8 mouse cellular contexts compared by ENCODE assay signal in genomic region chr1:171251594-171252324, GRCm38 (mm10). TPM values are rescaled to one million over a fixed set of nuclear protein-coding genes. Genes with fewer than 3 reads are reported as not detected.
DNase-seq lines count a peak whose midpoint lies in the region; ATAC-seq and TF ChIP-seq lines count a peak whose summit lies in the region.

No protein-coding gene starts in this region.

- intact Hi-C loops in left cerebral cortex, postnatal 14 days (cut with DNase I) = loop anchor here (10.0 kb wide), 1 partner anchor 137 kb away; the partner anchor contains the start of gene Cfap126

- 24% methylated on average over 13 of the region's 13 CpGs for WGBS in liver, embryonic 13.5 days (ENCODE audit: insufficient replicate concordance)

- H3K27me3 ChIP-seq in liver, embryonic 13.5 days = peaks cover 50% of the 10 kb centered on the region

- no peak overlapping the region for H3K9ac ChIP-seq in liver, embryonic 13.5 days

- ATAC-seq in liver, embryonic 13.5 days (ENCODE audit: low read depth) = no peak

- H3K4me1 ChIP-seq in liver, embryonic 13.5 days (replicated peaks) = peaks cover 26% of the 10 kb centered on the region

- H3K36me3 ChIP-seq in liver, embryonic 13.5 days = no peaks in the 10 kb centered on the region

- peak overlapping the region; percentile 36 for H3K4me2 ChIP-seq in liver, embryonic 13.5 days

- DNase-seq in layer of hippocampus, adult 2 months (ENCODE audit: low spot score in 2 of 2) = no peak
- DNase-seq in layer of hippocampus, adult 9-11 months = no peak
- DNase-seq in embryo, embryonic 10 days (ENCODE audit: low spot score) = peak; percentile 68
- DNase-seq in heart, postnatal 4 days = peak; percentile 58
- no peak for DNase-seq in liver, embryonic 13.5 days
- peak; percentile 68 for DNase-seq in yolk sac, embryonic 10.5 days (ENCODE audit: low spot score)
- no peak for DNase-seq in left cerebral cortex, postnatal 14 days (ENCODE audit: low spot score in 2 of 2)
- no peak for DNase-seq in layer of hippocampus, postnatal 14 days (ENCODE audit: low spot score in 2 of 2)

- no peaks in the 10 kb centered on the region for H3K9me3 ChIP-seq in liver, embryonic 13.5 days (replicated peaks)

- TF ChIP-seq CTCF in layer of hippocampus, adult 2 months (conservative IDR thresholded peaks at IDR 0.05) = no peak

- peak overlapping the region; percentile 66 for H3K27ac ChIP-seq in layer of hippocampus, adult 2 months
- no peak overlapping the region for H3K27ac ChIP-seq in liver, embryonic 13.5 days

- peak overlapping the region; percentile 47 for H3K4me3 ChIP-seq in layer of hippocampus, adult 2 months
- H3K4me3 ChIP-seq in liver, embryonic 13.5 days (replicated peaks) = no peak overlapping the region

RNA-seq across cellular contexts. Expression of gene Ndufs2, which starts 0.6 kb away (rescaled TPM):
- total RNA-seq in layer of hippocampus, adult 2 months (2021) = 100 to 1,000 TPM; 254 to 273 TPM
- 100 to 1,000 TPM; 862 to 916 TPM for total RNA-seq in heart, postnatal 4 days (2021)
- 152 and 167 TPM in 2 replicates for polyA plus RNA-seq in liver, embryonic 13.5 days (2015; fragmentation: Nextera tagmentation; extraction: Ambion mirVana)
- 100 to 1,000 TPM; 265 to 285 TPM for total RNA-seq in left cerebral cortex, postnatal 14 days (2021)
- total RNA-seq in layer of hippocampus, postnatal 14 days (2021) = 100 to 1,000 TPM; 274 to 282 TPM

RNA-seq across cellular contexts. Expression of gene Adamts4, which starts 1.5 kb away (rescaled TPM):
- 10 to 100 TPM in 1 of 2 experiments, 1 to 10 TPM in 1; 9.6 to 10.9 TPM for total RNA-seq in layer of hippocampus, adult 2 months (2021)
- 1 to 10 TPM; 8.2 to 8.7 TPM for total RNA-seq in heart, postnatal 4 days (2021)
- polyA plus RNA-seq in liver, embryonic 13.5 days (2015; fragmentation: Nextera tagmentation; extraction: Ambion mirVana) = 0.43 and 0.46 TPM in 2 replicates
- 10 to 100 TPM; 11.1 to 17.0 TPM for total RNA-seq in left cerebral cortex, postnatal 14 days (2021)
- 10 to 100 TPM; 31.5 to 34.6 TPM for total RNA-seq in layer of hippocampus, postnatal 14 days (2021)

RNA-seq across cellular contexts. Expression of gene Fcer1g, which starts 17.6 kb away (rescaled TPM):
- 10 to 100 TPM; 14.9 to 17.2 TPM for total RNA-seq in layer of hippocampus, adult 2 months (2021)
- 10 to 100 TPM in 1 of 2 experiments, 1 to 10 TPM in 1; 8.7 to 10.1 TPM for total RNA-seq in heart, postnatal 4 days (2021)
- 68.2 and 69.6 TPM in 2 replicates for polyA plus RNA-seq in liver, embryonic 13.5 days (2015; fragmentation: Nextera tagmentation; extraction: Ambion mirVana)
- 10 to 100 TPM; 11.1 to 16.0 TPM for total RNA-seq in left cerebral cortex, postnatal 14 days (2021)
- 10 to 100 TPM; 14.4 to 14.6 TPM for total RNA-seq in layer of hippocampus, postnatal 14 days (2021)

RNA-seq across cellular contexts. Expression of gene B4galt3, which starts 18.4 kb away (rescaled TPM):
- 10 to 100 TPM; 73.1 to 79.3 TPM for total RNA-seq in layer of hippocampus, adult 2 months (2021)
- 10 to 100 TPM; 26.7 to 29.9 TPM for total RNA-seq in heart, postnatal 4 days (2021)
- polyA plus RNA-seq in liver, embryonic 13.5 days (2015; fragmentation: Nextera tagmentation; extraction: Ambion mirVana) = 24.9 and 26.5 TPM in 2 replicates
- 10 to 100 TPM; 59.8 to 61.3 TPM for total RNA-seq in left cerebral cortex, postnatal 14 days (2021)
- total RNA-seq in layer of hippocampus, postnatal 14 days (2021) = 10 to 100 TPM; 54.8 to 62.8 TPM

RNA-seq across cellular contexts. Expression of gene Apoa2, which starts 26.9 kb away (rescaled TPM):
- total RNA-seq in layer of hippocampus, adult 2 months (2021) = 1 to 10 TPM; 1.2 to 1.9 TPM
- total RNA-seq in heart, postnatal 4 days (2021) = 1 to 10 TPM; 1.7 to 1.8 TPM
- polyA plus RNA-seq in liver, embryonic 13.5 days (2015; fragmentation: Nextera tagmentation; extraction: Ambion mirVana) = 3,578 and 3,897 TPM in 2 replicates
- 1 to 10 TPM; 1.6 to 4.9 TPM for total RNA-seq in left cerebral cortex, postnatal 14 days (2021)
- 1 to 10 TPM; 1.3 to 3.2 TPM for total RNA-seq in layer of hippocampus, postnatal 14 days (2021)

Comparison
In these comparisons a context has a peak if more than half of its experiments do, and no peak if none do; other contexts are left out.
1. DNase-seq: peak in embryo, embryonic 10 days (single experiment), heart, postnatal 4 days (single experiment) and yolk sac, embryonic 10.5 days (single experiment); none in layer of hippocampus, adult 2 months (0 of 2), layer of hippocampus, adult 9-11 months (single experiment), liver, embryonic 13.5 days (single experiment), left cerebral cortex, postnatal 14 days (0 of 2) and layer of hippocampus, postnatal 14 days (0 of 2).